Mouse (Mus musculus) frontal cortex, postnatal 10 days (tissue): ENCODE measurements around the gene Magi3.

Source experiments
- DNase-seq, 2 experiments: peaks; one replicate each; pipeline ENCODE4 v3.0.0; 2022; ENCODE audit warnings: low spot score in 2 of 2, mixed read lengths in 1 of 2

Magi3 gene

GRCm38 (mm10) chr3:104032086-104032485, 188.1 kb downstream of the Magi3 start:
- DNase-seq: no peak

GRCm38 (mm10) chr3:104026938-104027337, 193.2 kb downstream of the Magi3 start:
- no peak for DNase-seq

GRCm38 (mm10) chr3:104020101-104020500, 200.1 kb downstream of the Magi3 start:
- DNase-seq: no peak

GRCm38 (mm10) chr3:104019453-104019852, 200.7 kb downstream of the Magi3 start:
- DNase-seq: no peak

GRCm38 (mm10) chr3:104017931-104018330, 202.2 kb downstream of the Magi3 start:
- no peak for DNase-seq

- no peak for DNase-seq
Measured at GRCm38 (mm10) chr3:104011972-104012371, 208.2 kb downstream of the Magi3 start.

- DNase-seq: no peak
Measured at GRCm38 (mm10) chr3:104009924-104010662, 210.1 kb downstream of the Magi3 start.

- DNase-seq: peak; percentile 31 to 32
Measured at GRCm38 (mm10) chr3:104007479-104007878, 212.7 kb downstream of the Magi3 start.

- DNase-seq: no peak
Measured at GRCm38 (mm10) chr3:104006896-104007466, 213.2 kb downstream of the Magi3 start.

- no peak for DNase-seq
Measured at GRCm38 (mm10) chr3:103998724-103999123, 221.4 kb downstream of the Magi3 start.

GRCm38 (mm10) chr3:103991271-103991670, 228.9 kb downstream of the Magi3 start:
- DNase-seq: no peak

- DNase-seq: no peak
Measured at GRCm38 (mm10) chr3:103989352-103989751, 230.8 kb downstream of the Magi3 start.

- DNase-seq: no peak
Measured at GRCm38 (mm10) chr3:103987831-103988432, 232.2 kb downstream of the Magi3 start.

GRCm38 (mm10) chr3:103985194-103985593, 235.0 kb downstream of the Magi3 start:
- no peak for DNase-seq

GRCm38 (mm10) chr3:103984556-103984955, 235.6 kb downstream of the Magi3 start:
- no peak for DNase-seq

- no peak for DNase-seq
Measured at GRCm38 (mm10) chr3:103971157-103971556, 249.0 kb downstream of the Magi3 start.

- peak in 1 of 2 experiments; percentile 64 for DNase-seq
Measured at GRCm38 (mm10) chr3:103968701-103969100, 251.5 kb downstream of the Magi3 start.

GRCm38 (mm10) chr3:103967861-103968691, 252.1 kb downstream of the Magi3 start, which contains the start of gene Phtf1:
Phtf1 (plus strand) TSS chr3:103968110.
- peak; percentile 75 to 84 for DNase-seq

GRCm38 (mm10) chr3:103967231-103967630, 252.9 kb downstream of the Magi3 start:
- DNase-seq: no peak
